Mouse (Mus musculus) gonadal fat pad, adult 2 months (tissue): ENCODE data around the gene Pip4p1. TPM values are rescaled to one million over a fixed set of nuclear protein-coding genes. Genes with fewer than 3 reads are reported as not detected.
"Not testable (repeated sequence)": the region's sequence is repeated elsewhere in the genome, so short reads cannot be mapped to it uniquely, and the experiment has no call there.

Experiments used
- DNase-seq: peaks from one replicate; pipeline ENCODE4 v3.0.0-alpha.2; 2012; ENCODE audit warnings: low read depth
- polyA plus RNA-seq: library from polyadenylated mRNA; depleted of rRNA; stranded (reverse); fragments of >200 nt; gene quantifications from 2 replicates; pipeline ENCODE4 v1.2.3, GENCODE M21; 2012; rRNA removed

The Pip4p1 gene
- 94.6 and 111 TPM in 2 replicates for polyA plus RNA-seq

- DNase-seq: peak; percentile 98
Measured at GRCm38 (mm10) chr14:50930754-50931492, at the start of gene Pip4p1, which contains the start of gene Pnp. Gene Pip4p1 (minus strand): TSS chr14:50930856. Gene Pnp (plus strand): TSS chr14:50931082.

DNA sequence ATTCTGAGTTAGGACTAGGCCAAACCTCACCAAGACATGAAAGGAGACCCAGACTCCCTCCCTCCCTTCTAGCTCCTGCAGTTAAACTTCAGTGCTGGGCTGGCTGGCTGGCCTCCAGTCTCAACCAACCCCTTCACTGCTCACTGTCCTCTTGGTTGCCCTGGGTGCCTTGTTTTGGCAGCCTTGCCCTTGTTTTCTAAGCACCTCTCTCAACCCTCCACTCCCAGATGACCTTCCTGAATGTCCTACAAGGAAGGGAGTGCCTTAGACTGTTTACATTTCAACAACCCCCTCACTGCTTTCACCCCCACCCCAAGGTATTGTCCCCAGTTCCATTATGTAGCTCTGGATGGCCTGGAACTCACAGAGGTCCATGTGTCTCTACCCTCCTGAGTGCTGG lies 49.0 kb upstream of the Pip4p1 start:
- DNase-seq: no peak

DNA sequence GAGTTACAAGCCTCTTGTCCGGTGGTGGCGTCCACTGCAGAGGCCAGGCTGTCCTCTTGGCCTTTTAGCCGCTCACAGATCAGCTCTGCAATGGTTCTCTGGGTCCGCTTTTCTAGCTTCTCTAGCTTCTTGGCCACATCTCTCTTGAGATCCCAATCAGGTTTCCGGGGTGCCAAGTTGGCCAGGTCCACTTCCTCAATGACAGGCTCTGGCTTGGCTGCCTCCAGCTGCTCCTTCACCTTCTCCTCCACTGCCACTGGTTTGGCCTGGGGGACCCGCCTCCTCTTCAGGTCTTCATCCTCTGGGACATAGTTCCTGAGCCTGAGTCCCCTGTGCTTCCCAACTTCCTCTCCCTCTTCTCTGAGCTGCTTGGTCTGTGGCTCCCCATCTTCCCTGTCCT lies 47.8 kb upstream of the Pip4p1 start:
- DNase-seq: not testable (repeated sequence)

GRCm38 (mm10) chr14:50976674-50977073 lies 46.0 kb upstream of the Pip4p1 start:
- DNase-seq: no peak

DNA sequence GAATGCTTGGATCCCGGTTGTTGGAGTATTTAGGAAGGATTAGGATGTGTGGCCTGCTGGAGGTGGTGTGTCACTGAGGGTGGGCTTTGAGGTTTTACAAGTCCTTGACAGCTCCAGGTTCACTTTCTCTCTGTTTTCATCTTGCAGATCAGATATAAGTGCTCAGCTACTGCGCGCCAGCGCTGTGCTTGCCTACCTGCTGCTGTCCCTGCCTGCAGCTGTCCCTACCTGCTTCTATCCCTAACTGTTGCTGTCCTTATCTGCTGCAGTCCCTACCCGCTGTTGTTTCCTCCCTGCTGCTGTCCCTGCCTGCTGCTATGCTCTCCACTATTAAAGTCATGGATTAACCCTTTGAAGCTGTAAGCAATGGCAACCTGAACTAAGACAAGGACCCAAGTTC lies 44.3 kb upstream of the Pip4p1 start:
- DNase-seq: no peak

GRCm38 (mm10) chr14:50973700-50974099 lies 43.0 kb upstream of the Pip4p1 start:
- DNase-seq: no peak

GRCm38 (mm10) chr14:50973054-50973453 lies 42.4 kb upstream of the Pip4p1 start:
- not testable (repeated sequence) for DNase-seq

- DNase-seq: no peak
Measured at GRCm38 (mm10) chr14:50970822-50971221, 40.2 kb upstream of the Pip4p1 start.

DNA sequence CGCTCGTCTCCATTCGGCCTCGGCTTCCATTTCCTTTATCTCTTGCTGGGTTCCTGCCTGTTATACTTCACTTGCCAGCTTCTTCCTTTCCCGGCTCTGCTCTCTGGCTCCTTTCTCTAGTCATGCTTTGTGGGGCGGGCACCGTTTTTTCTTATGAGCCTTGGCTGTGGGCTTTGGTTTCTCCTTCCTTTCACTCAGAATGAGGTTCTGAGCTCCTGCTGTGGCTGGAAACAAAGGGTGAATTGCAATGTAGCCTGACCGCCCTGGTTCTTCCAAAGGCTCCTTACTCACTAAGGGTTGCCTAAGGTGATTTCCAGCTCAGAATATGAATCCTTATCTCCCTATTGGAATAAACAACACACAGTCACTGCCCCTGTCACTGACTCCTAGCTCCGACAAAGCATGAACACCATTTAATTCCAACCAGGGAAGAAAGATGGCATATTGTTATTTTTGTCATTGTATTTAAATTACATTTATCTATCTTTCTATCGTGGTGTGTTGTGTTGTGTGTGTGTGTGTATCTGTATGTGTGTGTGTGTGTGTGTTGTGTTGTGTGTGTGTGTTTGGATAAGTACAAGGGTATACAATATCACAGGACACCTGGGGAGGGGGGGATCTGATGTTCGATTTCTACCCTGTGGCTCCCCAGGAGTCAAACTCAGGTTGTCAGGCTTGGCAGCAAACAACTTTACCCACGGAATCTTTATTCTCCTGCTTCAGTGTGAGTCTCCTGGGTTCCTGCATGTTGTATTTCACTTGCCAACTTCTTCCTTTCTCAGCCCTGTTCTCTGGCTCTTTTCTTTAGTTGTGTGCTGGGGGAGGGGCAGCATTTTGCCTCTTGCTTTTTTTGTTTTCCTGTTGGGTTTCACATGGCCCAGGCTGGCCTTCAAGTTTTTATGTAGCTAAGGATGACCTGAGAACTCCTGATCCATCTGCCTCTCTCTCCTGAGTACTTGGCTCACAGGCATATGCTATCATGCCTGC lies 39.2 kb upstream of the Pip4p1 start:
- no peak for DNase-seq

DNA sequence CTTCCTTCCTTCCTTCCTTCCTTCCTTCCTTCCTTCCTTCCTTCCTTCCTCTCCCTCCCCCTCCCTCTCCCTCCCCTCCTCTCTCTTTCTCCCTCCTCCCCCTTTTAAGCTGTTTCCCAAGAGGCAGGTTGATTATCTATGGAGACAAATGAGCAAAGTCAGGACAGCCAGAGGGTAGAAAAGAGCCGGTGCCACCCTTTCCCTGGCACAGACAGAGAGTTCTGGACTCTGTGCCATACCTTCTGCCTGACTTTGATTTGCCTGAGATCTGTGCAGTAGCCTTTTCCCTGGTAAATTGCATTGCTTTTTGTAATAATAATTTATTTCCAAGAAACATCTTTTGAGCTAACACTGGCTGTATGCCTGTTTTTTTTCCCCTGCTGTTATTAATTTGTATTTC lies 38.4 kb upstream of the Pip4p1 start:
- no peak for DNase-seq

DNA sequence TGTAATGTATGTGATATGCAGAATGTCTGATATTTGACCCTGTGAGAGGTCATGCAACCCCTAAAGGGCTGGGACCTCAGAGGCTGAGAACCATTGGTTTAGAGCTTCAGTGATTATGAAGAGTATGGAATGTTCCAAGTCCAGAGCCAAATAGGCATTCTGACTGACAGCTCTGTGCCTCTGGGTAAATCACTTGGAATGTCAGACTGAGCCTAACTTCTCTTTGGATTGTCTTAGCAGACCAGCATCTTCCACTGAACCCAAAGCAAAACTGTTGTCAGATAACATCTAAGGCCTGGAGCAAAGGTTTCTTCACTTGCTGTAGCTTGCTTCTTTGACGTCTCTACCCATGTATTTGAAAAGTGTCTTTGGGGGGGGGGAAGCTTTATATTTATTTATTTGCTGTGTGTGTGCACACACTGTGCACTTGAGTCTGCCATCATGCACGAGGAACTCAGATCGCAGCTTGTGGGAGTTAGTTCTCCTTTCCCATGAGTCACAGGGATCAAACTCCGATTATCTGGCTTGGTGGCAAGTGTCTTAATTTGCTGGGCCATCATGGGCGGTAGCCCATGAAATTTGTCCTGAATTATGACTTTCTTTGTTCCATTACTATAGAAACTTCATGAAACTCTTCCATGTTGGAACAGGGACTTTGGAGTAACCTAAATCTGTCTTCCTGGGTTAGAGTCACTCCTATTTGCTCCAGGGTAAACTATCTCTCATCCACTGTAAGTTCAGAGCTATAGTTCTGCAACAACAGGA lies 37.7 kb upstream of the Pip4p1 start:
- DNase-seq: peak; percentile 90

GRCm38 (mm10) chr14:50958289-50958995 lies 27.8 kb upstream of the Pip4p1 start:
- DNase-seq: not testable (repeated sequence)

DNA sequence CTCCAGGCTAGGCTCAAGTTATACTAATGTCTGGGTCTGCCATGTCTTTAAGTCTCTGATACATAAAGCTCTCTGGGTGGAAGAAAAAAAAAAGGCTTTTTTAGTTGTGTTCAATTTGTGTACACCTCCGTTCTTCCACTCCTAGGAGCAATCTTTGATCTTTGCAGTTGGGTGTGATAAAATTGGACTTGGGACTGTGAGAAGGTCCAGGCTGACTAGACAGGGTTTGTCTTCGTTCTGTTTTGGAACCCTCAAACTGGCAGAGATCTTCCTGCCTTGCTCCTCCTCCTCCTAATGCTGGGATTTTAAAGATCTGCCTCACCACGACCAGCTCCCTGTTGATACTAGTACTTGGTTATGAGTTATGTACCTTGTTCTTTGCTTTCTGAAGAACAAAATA lies 26.5 kb upstream of the Pip4p1 start:
- DNase-seq: not testable (repeated sequence)

DNA sequence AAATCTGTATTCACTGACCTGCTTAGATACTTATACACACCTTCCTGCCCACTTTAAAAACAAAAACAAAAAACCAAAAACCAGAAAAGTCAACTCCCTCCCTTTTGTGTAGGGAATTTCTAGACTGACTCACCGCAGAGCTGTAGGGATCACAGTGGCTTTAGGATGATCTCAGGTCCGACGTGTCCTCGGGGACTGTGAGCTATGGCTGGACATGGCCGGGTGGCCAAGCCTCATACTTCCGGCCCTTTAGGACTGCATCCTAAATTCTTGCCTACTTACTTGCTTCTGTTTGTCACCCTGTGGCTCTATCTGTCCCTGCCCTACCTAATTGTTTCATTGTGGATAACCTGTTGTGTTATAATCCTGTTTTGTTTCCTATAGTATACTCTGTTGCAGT lies 26.1 kb upstream of the Pip4p1 start:
- DNase-seq: not testable (repeated sequence)

GRCm38 (mm10) chr14:50955942-50956508 lies 25.4 kb upstream of the Pip4p1 start, which contains the start of gene Pnp2:
Gene Pnp2 (plus strand): TSS chr14:50955992.
- not testable (repeated sequence) for DNase-seq

GRCm38 (mm10) chr14:50955487-50955886 lies 24.8 kb upstream of the Pip4p1 start:
- DNase-seq: no peak

DNA sequence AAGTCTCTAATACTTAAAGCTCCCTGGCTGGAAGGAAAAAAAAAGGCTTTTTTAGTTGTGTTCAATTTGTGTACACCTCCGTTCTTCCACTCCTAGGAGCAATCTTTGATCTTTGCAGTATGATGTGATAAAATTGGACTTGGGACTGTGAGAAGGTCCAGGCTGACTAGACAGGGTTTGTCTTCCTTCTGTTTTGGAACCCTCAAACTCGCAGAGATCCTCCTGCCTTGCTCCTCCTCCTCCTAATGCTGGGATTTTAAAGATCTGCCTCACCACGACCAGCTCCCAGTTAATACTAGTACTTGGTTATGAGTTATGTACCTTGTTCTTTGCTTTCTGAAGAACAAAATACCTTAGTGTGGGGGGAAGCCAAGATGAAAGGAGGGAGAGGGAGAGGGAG lies 14.9 kb upstream of the Pip4p1 start:
- DNase-seq: not testable (repeated sequence)

- not testable (repeated sequence) for DNase-seq
Measured at GRCm38 (mm10) chr14:50945081-50945480, 14.4 kb upstream of the Pip4p1 start.

DNA sequence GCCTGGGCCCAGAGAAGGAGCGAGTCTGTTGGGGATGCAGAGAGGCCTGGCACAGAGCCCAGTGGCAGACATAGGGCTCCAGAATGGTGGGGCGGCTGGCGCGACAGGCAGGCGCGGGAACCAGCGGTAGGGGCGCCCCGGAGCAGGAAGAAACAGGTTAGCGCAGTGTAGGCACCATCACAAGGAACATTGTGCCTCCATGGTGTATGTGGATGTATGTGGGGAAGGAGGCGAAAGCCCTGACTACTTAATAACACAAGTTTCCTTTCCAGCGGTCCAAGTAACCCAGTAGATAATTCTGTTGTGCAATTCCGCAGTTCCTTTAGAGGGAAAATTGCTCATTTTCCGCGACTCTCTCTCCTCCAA lies 14.0 kb upstream of the Pip4p1 start:
- DNase-seq: not testable (repeated sequence)

DNA sequence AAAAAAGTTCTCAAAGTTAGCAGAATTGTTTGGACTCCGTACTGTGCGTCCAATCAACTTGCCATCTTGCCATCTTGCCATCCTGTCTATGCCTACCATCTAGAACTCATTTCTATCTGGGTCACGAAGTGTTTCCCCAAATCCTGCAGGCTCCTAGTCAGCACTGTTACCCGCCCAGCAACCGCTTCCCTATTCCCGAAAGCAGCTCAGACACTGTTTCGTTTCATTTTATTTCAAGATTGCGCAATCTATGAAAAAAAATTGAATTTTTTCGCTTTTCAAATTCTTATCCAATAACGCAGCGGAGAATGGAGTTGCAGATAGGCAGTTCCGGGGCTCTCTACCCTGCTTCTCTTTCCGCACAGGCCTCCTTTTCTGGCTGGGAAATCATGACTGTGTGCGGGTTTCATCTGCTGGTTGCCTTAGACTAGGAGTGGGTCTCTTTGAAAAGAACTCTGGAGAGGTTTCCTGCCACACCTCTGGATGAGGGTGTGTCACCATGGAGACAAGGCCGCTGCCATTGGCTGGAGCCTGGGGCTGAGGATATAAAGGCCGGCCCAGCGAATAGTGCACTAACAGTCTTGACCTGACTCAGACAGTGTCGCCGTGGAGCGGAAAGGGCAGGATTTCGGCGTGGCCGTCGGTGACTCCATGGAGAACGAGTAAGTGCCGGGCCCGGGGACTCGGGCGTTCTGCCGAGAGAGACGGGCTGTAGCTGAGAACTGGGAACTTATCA lies 13.4 kb upstream of the Pip4p1 start, which contains the start of gene Gm49342:
Gm49342 (plus strand) TSS at position 586 of the 736 bp plus-strand sequence.
- DNase-seq: no peak
